Mouse (Mus musculus) ES-E14 (cell line): Measurements from ENCODE around the gene Mapk14. TPM values are rescaled to one million over a fixed set of nuclear protein-coding genes. Genes with fewer than 3 reads are reported as not detected.
A peak's percentile ranks its signal among the peaks of the same experiment; 100 is the strongest.

Experiments
- DNase-seq: peaks from one replicate; pipeline ENCODE4 v3.0.0-alpha.2; 2013; ENCODE audit warnings: low read depth, low spot score
- H3K27ac ChIP-seq: 2 replicates; pipeline ENCODE4 v1.5.1; 2012; ENCODE audit warnings: low read depth, mild to moderate bottlenecking, low read length, moderate library complexity, mixed read lengths; ENCODE audit not compliant: poor library complexity, insufficient read depth, severe bottlenecking
- H3K36me3 ChIP-seq: 2 replicates; pipeline ENCODE4 v1.6.1; 2012; ENCODE audit warnings: mild to moderate bottlenecking, low read length, moderate library complexity, mixed read lengths; ENCODE audit not compliant: control insufficient read depth, poor library complexity, insufficient read depth, severe bottlenecking
- H3K4me1 ChIP-seq, 2 experiments: fragments of 150-350 bp in 1 of 2; sonication (generic) in 1 of 2; 2 replicates each; pipeline ENCODE4 v1.6.1; 2012; ENCODE audit warnings: low read length in 2 of 2, mild to moderate bottlenecking in 1 of 2, mixed read lengths in 1 of 2; ENCODE audit not compliant: control insufficient read depth in 2 of 2, insufficient read depth in 2 of 2, poor library complexity in 1 of 2
- H3K4me3 ChIP-seq, 2 experiments: fragments of 150-350 bp in 1 of 2; sonication (generic) in 1 of 2; 2 replicates each; pipeline ENCODE4 v1.5.1; 2012; ENCODE audit warnings: low read length in 2 of 2, low read depth in 1 of 2, mild to moderate bottlenecking in 1 of 2, mixed read lengths in 1 of 2; ENCODE audit not compliant: insufficient read depth in 1 of 2, poor library complexity in 1 of 2, severe bottlenecking in 1 of 2
- H3K9ac ChIP-seq: 2 replicates; pipeline ENCODE4 v1.6.1; 2012; ENCODE audit warnings: low read depth, mild to moderate bottlenecking, low read length, mixed read lengths; ENCODE audit not compliant: poor library complexity, insufficient read depth, severe bottlenecking
- H3K9me3 ChIP-seq: fragments of 150-350 bp; sonication (generic); 2 replicates; pipeline ENCODE4 v1.6.1; 2012; ENCODE audit warnings: low read depth, mild to moderate bottlenecking, low read length; ENCODE audit not compliant: control insufficient read depth, insufficient read depth
- CHD2 ChIP-seq: IDR thresholded peaks from 2 replicates; pipeline ENCODE4 v1.6.1; 2014; ENCODE audit warnings: mild to moderate bottlenecking, low read depth, low read length, inconsistent platforms
- HCFC1 ChIP-seq: IDR thresholded peaks from 2 replicates; pipeline ENCODE4 v1.6.1; 2012; ENCODE audit warnings: low read length, inconsistent platforms, borderline replicate concordance; ENCODE audit not compliant: insufficient read depth
- MAFK ChIP-seq: IDR thresholded peaks from 2 replicates; pipeline ENCODE4 v1.6.1; 2014; ENCODE audit warnings: mild to moderate bottlenecking, low read depth, low read length, inconsistent platforms; ENCODE audit not compliant: insufficient read depth
- ZC3H11A ChIP-seq: IDR thresholded peaks from 2 replicates; pipeline ENCODE4 v1.6.1; 2012; ENCODE audit warnings: low read depth, mild to moderate bottlenecking, inconsistent platforms, low read length, borderline replicate concordance
- ZNF384 ChIP-seq: IDR thresholded peaks from 2 replicates; pipeline ENCODE4 v1.6.1; 2012; ENCODE audit warnings: low read depth, low read length, inconsistent platforms
- in situ Hi-C, 2 experiments: fragments of 600-800 bp; cut with MboI; formaldehyde crosslinking; loops; one replicate each; pipeline ENCODE4 v1.15.1; 2025; ENCODE audit warnings: low sequenced_read_pairs in 2 of 2, inconsistent platforms in 1 of 2; ENCODE audit not compliant: unreplicated experiment in 2 of 2
- total RNA-seq: library from RNA; depleted of rRNA; stranded (reverse); fragments of 300-350 nt; gene quantifications from 2 replicates; pipeline ENCODE4 v1.2.3, GENCODE M21; 2012

Gene Mapk14
- total RNA-seq, 1 experiment: 77.3 TPM

DNA sequence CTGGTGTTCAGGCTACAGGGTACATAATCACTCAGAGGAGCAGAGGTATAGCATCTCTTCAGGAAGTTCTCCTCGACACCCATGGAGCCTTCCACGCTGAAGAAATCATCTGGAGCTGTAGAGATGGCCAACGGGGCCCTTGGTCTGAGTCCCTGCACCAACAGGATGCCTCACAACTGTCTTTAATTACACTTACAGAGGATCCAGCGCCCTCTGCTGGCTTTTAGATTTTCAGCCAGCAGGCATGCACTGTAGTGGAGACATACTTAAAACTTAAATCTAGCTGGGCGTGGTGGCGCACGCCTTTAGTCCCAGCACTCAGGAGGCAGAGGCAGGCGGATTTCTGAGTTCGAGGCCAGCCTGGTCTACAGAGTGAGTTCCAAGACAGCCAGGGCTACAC, 52.8 kb downstream of the Mapk14 start:
- Histone ChIP-seq H3K9ac (no peak overlapping the region), H3K9me3 (no peaks in the 10 kb centered on the region), H3K4me3 (no peak overlapping the region), H3K4me1 (no peaks in the 10 kb centered on the region), H3K27ac (no peak overlapping the region), H3K36me3 (peaks cover 57% of the 10 kb centered on the region)
- TF ChIP-seq CHD2: no peak
- no peak for TF ChIP-seq HCFC1
- DNase-seq: peak; percentile 63
- in situ Hi-C loops: no loop called here

GRCm38 (mm10) chr17:28745773-28746172, 54.6 kb downstream of the Mapk14 start:
- Histone ChIP-seq H3K4me3 (no peak overlapping the region), H3K36me3 (peaks cover 46% of the 10 kb centered on the region), H3K4me1 (no peaks in the 10 kb centered on the region), H3K27ac (no peak overlapping the region), H3K9ac (no peak overlapping the region), H3K9me3 (no peaks in the 10 kb centered on the region)
- no peak for TF ChIP-seq ZC3H11A
- TF ChIP-seq ZNF384: no peak
- TF ChIP-seq HCFC1: no peak
- TF ChIP-seq MAFK: no peak
- TF ChIP-seq CHD2: no peak
- DNase-seq: no peak
- in situ Hi-C loops: no loop called here

DNA sequence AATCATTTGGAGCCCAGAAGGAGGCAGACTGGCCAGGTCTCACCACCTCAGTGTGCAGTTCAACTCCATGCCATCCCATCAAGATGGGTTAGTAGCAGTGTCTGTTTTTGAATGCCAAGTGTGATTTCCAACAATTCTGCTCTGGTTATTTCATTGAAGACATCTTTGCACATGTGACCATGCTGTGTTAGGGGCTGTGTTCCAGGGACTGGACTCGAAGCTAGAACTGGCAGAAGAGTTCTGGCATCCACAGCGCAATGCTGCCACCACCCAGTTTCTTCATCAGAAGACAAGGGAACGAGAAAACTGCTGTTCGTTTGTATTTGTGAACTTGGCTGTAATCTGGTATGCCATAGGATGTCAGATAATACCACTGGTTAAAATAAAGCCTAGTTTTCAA, 56.9 kb downstream of the Mapk14 start:
- in situ Hi-C loops: no loop called here
- peaks cover 36% of the 10 kb centered on the region for H3K36me3 ChIP-seq
- DNase-seq: no peak

GRCm38 (mm10) chr17:28750580-28750979, 59.5 kb downstream of the Mapk14 start:
- H3K9me3 ChIP-seq: no peaks in the 10 kb centered on the region
- H3K27ac ChIP-seq: no peak overlapping the region
- H3K9ac ChIP-seq: no peak overlapping the region
- H3K4me3 ChIP-seq: no peak overlapping the region
- no peak for TF ChIP-seq HCFC1
- no peak for TF ChIP-seq ZNF384
- no peak for TF ChIP-seq CHD2
- TF ChIP-seq MAFK: no peak
- no peak for TF ChIP-seq ZC3H11A
- H3K36me3 ChIP-seq: peaks cover 21% of the 10 kb centered on the region
- DNase-seq: no peak
- in situ Hi-C loops: no loop called here
- H3K4me1 ChIP-seq: no peaks in the 10 kb centered on the region

More for the DNA sequence above, 56.9 kb downstream of the Mapk14 start:
- Histone ChIP-seq H3K4me1 (no peaks in the 10 kb centered on the region), H3K27ac (no peak overlapping the region), H3K9ac (no peak overlapping the region), H3K4me3 (no peak overlapping the region), H3K9me3 (no peaks in the 10 kb centered on the region)
- no peak for TF ChIP-seq MAFK
- no peak for TF ChIP-seq CHD2
- TF ChIP-seq ZC3H11A: no peak
- no peak for TF ChIP-seq HCFC1

GRCm38 (mm10) chr17:28756447-28756846, 65.3 kb downstream of the Mapk14 start:
- Histone ChIP-seq H3K9me3 (no peaks in the 10 kb centered on the region), H3K4me1 (peaks cover 0 to 2% of the 10 kb centered on the region in 2 experiments; a peak in 1 of 4 replicates), H3K9ac (no peak overlapping the region), H3K4me3 (no peak overlapping the region), H3K36me3 (no peaks in the 10 kb centered on the region), H3K27ac (no peak overlapping the region)
- no peak for TF ChIP-seq CHD2
- no peak for TF ChIP-seq MAFK
- TF ChIP-seq ZNF384: no peak
- no peak for TF ChIP-seq ZC3H11A
- no peak for TF ChIP-seq HCFC1
- in situ Hi-C loops: no loop called here
- DNase-seq: no peak
